Mouse (Mus musculus): ENCODE results near the gene Esrrg. TPM values are rescaled to one million over a fixed set of nuclear protein-coding genes. Genes with fewer than 3 reads are reported as not detected.

Gene Esrrg
- total and polyA plus RNA-seq, 3 experiments: 0.01 TPM; not detected in 2

- TF ChIP-seq MAX (IDR thresholded peaks at IDR 0.05; ENCODE audit: low read length): no peak
- TF ChIP-seq MXI1 (IDR thresholded peaks at IDR 0.05; ENCODE audit: low read depth, low read length): no peak
- TF ChIP-seq MYC (IDR thresholded peaks at IDR 0.05; ENCODE audit: low read depth, low read length): no peak
- no peak for TF ChIP-seq MYB (IDR thresholded peaks at IDR 0.05; ENCODE audit: low read depth, low read length)
- DNase-seq (ENCODE audit: low read depth, low spot score): no peak
- Histone ChIP-seq H3K27me3 (ENCODE audit: control insufficient read depth in 1 of 2, insufficient read depth in 2 of 2, low read length in 2 of 2) (no peaks in the 10 kb centered on the region; a peak in 1 of 4 replicates), H3K9ac (ENCODE audit: control insufficient read depth, low read depth, low read length, poor library complexity, severe bottlenecking) (no peak overlapping the region), H3K4me1 (ENCODE audit: control insufficient read depth in 1 of 2, insufficient read depth in 2 of 2, low read length in 2 of 2) (no peaks in the 10 kb centered on the region), H3K4me3 (ENCODE audit: control insufficient read depth in 1 of 2, insufficient read depth in 1 of 2, low read depth in 2 of 2, low read length in 2 of 2) (no peak overlapping the region), H3K9me3 (replicated peaks; ENCODE audit: insufficient read depth, low read length) (no peaks in the 10 kb centered on the region), H3K79me2 (ENCODE audit: control insufficient read depth, insufficient read depth, low read length, poor library complexity) (no peaks in the 10 kb centered on the region), H3K27ac (ENCODE audit: control insufficient read depth, low read depth, low read length) (no peak overlapping the region), H3K36me3 (ENCODE audit: control insufficient read depth in 1 of 2, insufficient read depth in 2 of 2, low read length in 2 of 2) (no peaks in the 10 kb centered on the region)
Observed at GRCm38 (mm10) chr1:187841629-187842028, 233.0 kb downstream of the Esrrg start.

DNA sequence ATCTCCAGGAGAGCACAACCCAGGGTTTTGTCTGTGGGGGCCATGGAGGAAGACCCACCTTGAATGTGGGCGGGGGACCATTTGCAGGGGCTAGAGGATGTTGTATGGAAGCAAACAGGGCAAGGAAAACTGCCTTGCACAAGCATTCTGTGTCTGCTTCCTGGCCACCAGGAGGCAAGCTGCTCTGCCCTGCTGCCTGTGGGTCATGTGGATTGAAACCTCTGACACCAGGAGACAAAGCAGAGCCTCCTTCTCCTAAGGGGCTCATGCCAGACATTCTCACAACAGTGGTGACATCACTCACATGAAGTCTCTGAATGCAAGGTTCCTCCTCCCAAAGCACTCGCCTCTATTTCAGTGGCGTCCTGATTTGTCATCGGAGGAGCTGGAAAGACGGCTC lies 234.1 kb downstream of the Esrrg start:
- H3K9me3 ChIP-seq (replicated peaks; ENCODE audit: insufficient read depth, low read length): no peaks in the 10 kb centered on the region

GRCm38 (mm10) chr1:187854148-187854547 lies 245.6 kb downstream of the Esrrg start:
- H3K9me3 ChIP-seq (replicated peaks; ENCODE audit: insufficient read depth, low read length): no peaks in the 10 kb centered on the region
- TF ChIP-seq BHLHE40 (IDR thresholded peaks at IDR 0.05; ENCODE audit: borderline replicate concordance, low read depth, low read length): no peak
- no peak for TF ChIP-seq ETS1 (IDR thresholded peaks at IDR 0.05; ENCODE audit: low read depth, low read length)
- no peak for TF ChIP-seq CHD2 (IDR thresholded peaks at IDR 0.05; ENCODE audit: low read length)
- no peak for TF ChIP-seq KAT2A (conservative IDR thresholded peaks at IDR 0.05; ENCODE audit: low read depth, low read length)
- TF ChIP-seq POLR2A (IDR thresholded peaks at IDR 0.05; ENCODE audit: control insufficient read depth in 1 of 2, insufficient read depth in 1 of 2, low read depth in 1 of 2, low read length in 2 of 2, poor library complexity in 1 of 2): no peak
- TF ChIP-seq RCOR1 (IDR thresholded peaks at IDR 0.05; ENCODE audit: low read depth, low read length): no peak
- no peak for TF ChIP-seq MEF2A (IDR thresholded peaks at IDR 0.05; ENCODE audit: extremely low read depth, insufficient replicate concordance, low read depth, low read length, poor library complexity, severe bottlenecking)
- no peak for TF ChIP-seq ZMIZ1 (IDR thresholded peaks at IDR 0.05; ENCODE audit: low read depth, low read length)
- no peak for TF ChIP-seq SIN3A (IDR thresholded peaks at IDR 0.05; ENCODE audit: low read length)
- no peak for TF ChIP-seq ELF1 (IDR thresholded peaks at IDR 0.05; ENCODE audit: low read depth, low read length)
- TF ChIP-seq POLR2AphosphoS5 (IDR thresholded peaks at IDR 0.05; ENCODE audit: borderline replicate concordance, low read depth, low read length): no peak
- TF ChIP-seq ZNF384 (IDR thresholded peaks at IDR 0.05; ENCODE audit: low read depth, low read length): no peak

More for the DNA sequence above, 234.1 kb downstream of the Esrrg start:
- TF ChIP-seq TBP (IDR thresholded peaks at IDR 0.05; ENCODE audit: low read depth, low read length) (no peak), POLR2AphosphoS2 (IDR thresholded peaks at IDR 0.05; ENCODE audit: low read length) (no peak), MEF2A (IDR thresholded peaks at IDR 0.05; ENCODE audit: extremely low read depth, insufficient replicate concordance, low read depth, low read length, poor library complexity, severe bottlenecking) (no peak)
- Histone ChIP-seq H3K9ac (ENCODE audit: control insufficient read depth, low read depth, low read length, poor library complexity, severe bottlenecking) (no peak overlapping the region), H3K4me3 (ENCODE audit: control insufficient read depth in 1 of 2, insufficient read depth in 1 of 2, low read depth in 2 of 2, low read length in 2 of 2) (no peak overlapping the region), H3K4me1 (ENCODE audit: control insufficient read depth in 1 of 2, insufficient read depth in 2 of 2, low read length in 2 of 2) (no peaks in the 10 kb centered on the region), H3K79me2 (ENCODE audit: control insufficient read depth, insufficient read depth, low read length, poor library complexity) (no peaks in the 10 kb centered on the region), H3K27ac (ENCODE audit: control insufficient read depth, low read depth, low read length) (no peak overlapping the region), H3K27me3 (ENCODE audit: control insufficient read depth in 1 of 2, insufficient read depth in 2 of 2, low read length in 2 of 2) (no peaks in the 10 kb centered on the region; a peak in 1 of 4 replicates), H3K36me3 (ENCODE audit: control insufficient read depth in 1 of 2, insufficient read depth in 2 of 2, low read length in 2 of 2) (no peaks in the 10 kb centered on the region)
- no peak for DNase-seq (ENCODE audit: low read depth, low spot score)

More at GRCm38 (mm10) chr1:187854148-187854547, 245.6 kb downstream of the Esrrg start:
- Histone ChIP-seq H3K4me1 (ENCODE audit: control insufficient read depth in 1 of 2, insufficient read depth in 2 of 2, low read length in 2 of 2) (no peaks in the 10 kb centered on the region), H3K27me3 (ENCODE audit: control insufficient read depth in 1 of 2, insufficient read depth in 2 of 2, low read length in 2 of 2) (no peaks in the 10 kb centered on the region), H3K9ac (ENCODE audit: control insufficient read depth, low read depth, low read length, poor library complexity, severe bottlenecking) (no peak overlapping the region), H3K27ac (ENCODE audit: control insufficient read depth, low read depth, low read length) (no peak overlapping the region), H3K36me3 (ENCODE audit: control insufficient read depth in 1 of 2, insufficient read depth in 2 of 2, low read length in 2 of 2) (no peaks in the 10 kb centered on the region), H3K79me2 (ENCODE audit: control insufficient read depth, insufficient read depth, low read length, poor library complexity) (no peaks in the 10 kb centered on the region), H3K4me3 (ENCODE audit: control insufficient read depth in 1 of 2, insufficient read depth in 1 of 2, low read depth in 2 of 2, low read length in 2 of 2) (no peak overlapping the region)
- DNase-seq (ENCODE audit: low read depth, low spot score): no peak
